Mouse (Mus musculus): ENCODE data around the gene Trim46.
A peak's percentile ranks its signal among the peaks of the same experiment; 100 is the strongest.

Trim46 gene

DNA sequence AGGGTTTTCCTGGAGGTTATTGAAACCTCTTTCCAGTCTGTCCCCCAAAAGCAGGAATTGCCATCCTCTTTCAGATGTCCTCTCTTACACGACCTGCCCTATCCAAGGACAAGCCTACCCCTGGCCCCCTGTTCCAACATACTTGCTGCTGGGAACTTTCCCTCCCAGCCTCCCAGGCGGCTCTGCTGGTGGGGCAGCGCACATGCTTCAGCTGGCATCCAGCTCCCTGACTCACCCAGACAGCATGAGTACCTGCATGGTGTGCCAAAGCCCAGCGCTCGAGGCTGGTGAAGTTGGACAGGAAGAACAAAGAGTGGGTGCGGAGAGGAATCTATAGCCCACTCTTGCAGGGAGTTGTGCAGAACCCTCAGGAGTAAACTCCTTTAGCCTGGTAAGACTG, 24.8 kb upstream of the Trim46 start:
- DNase-seq (ENCODE audit: low spot score), result peak; percentile 35

- DNase-seq (ENCODE audit: low spot score), result peak; percentile 76
Observed at GRCm38 (mm10) chr3:89270051-89270755, 24.1 kb upstream of the Trim46 start, which contains the start of gene Slc50a1. Gene Slc50a1 (minus strand): TSS chr3:89270570.

- no peak for DNase-seq (ENCODE audit: low spot score)
Observed at GRCm38 (mm10) chr3:89268916-89269315, 22.8 kb upstream of the Trim46 start.

DNA sequence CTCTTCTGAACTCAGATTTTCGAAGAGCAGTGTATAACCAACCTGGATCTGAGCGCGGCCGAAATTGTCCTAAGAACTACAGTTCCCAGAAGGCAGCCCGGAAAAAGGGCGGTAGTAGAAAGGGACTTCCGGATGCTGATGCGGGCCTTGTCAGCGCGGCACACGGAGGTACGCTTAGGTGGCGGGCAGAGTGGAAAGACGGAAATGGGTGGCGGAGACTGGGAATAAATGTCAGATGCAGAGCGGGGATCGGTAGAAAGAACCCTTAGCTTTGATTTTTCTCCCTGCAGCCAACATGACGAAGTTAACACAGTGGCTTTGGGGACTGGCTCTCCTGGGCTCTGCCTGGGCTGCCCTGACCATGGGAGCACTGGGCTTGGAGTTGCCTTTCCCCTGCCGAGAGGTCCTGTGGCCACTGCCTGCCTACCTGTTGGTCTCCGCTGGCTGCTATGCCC, 20.4 kb upstream of the Trim46 start:
- peak; percentile 82 for DNase-seq (ENCODE audit: low spot score)

- DNase-seq (ENCODE audit: low spot score), result no peak
Observed at GRCm38 (mm10) chr3:89262417-89262816, 16.3 kb upstream of the Trim46 start.

- DNase-seq (ENCODE audit: low spot score), result no peak
Observed at GRCm38 (mm10) chr3:89260211-89260610, 14.1 kb upstream of the Trim46 start.

DNA sequence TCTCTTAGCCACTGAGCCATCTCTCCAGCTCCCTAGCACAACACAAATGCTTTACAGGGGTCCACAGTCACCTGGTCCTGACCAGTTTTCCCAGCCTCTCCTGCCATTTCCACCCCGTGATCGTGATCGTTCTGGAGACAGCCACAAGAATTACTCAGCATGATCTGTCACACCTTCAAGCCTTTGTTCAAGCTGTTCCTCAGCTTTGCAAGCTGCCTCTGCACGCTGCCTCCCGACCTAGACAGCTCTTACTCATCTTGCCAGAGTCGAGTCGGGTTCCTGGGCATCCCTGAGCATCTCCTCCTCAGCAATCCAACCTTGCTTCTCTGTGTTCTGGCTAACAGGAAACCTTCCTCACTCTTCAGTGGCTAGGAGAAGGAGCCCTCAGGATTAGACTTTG, 13.0 kb upstream of the Trim46 start, which contains the start of gene Dpm3:
Dpm3 (plus strand) TSS at position 283 of the 400 bp plus-strand sequence.
- no peak for DNase-seq (ENCODE audit: low spot score)

- DNase-seq (ENCODE audit: low spot score), result peak; percentile 26
Observed at GRCm38 (mm10) chr3:89256177-89256576, 10.1 kb upstream of the Trim46 start.

GRCm38 (mm10) chr3:89254994-89255393, 8.9 kb upstream of the Trim46 start:
- no peak for DNase-seq (ENCODE audit: low spot score)

GRCm38 (mm10) chr3:89251365-89251895, 5.3 kb upstream of the Trim46 start:
- no peak for DNase-seq (ENCODE audit: low spot score)

DNA sequence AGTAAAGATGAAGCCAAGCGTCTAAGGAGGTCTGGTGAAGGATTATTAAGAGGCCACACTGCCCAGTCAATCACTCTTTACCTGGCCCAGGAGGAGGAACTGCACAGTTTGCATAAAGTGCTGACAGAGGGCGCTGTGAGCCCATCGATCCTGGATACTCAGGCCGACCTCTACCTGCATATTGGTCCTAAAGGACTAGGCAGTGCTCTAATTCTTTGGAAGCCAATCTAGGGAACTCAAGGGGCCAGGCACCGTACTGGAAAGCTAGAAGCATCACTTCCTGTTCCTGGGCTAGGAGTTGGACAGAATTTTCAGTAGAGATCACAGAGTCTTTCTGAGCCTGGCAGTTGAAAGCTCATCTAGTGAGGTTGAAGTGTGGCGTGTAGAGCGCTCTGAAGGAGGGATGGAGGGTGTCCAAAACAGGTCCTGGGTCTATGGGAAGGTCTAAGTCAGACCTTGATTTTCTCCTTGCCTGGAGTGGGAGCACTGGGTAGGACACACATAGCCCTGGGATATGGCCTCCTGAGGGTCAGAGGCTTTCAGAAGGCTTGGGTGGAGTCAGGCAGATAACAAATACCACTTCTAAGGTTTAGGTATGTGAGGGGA, 4.4 kb upstream of the Trim46 start:
- DNase-seq (ENCODE audit: low spot score), result peak; percentile 41

- DNase-seq (ENCODE audit: low spot score), result no peak
Observed at GRCm38 (mm10) chr3:89247466-89247865, 1.4 kb upstream of the Trim46 start.

GRCm38 (mm10) chr3:89245688-89246171, 379 bp downstream of the Trim46 start, which contains the start of gene Krtcap2:
Gene Krtcap2 (plus strand): TSS chr3:89245966.
- no peak for DNase-seq (ENCODE audit: low spot score)

DNA sequence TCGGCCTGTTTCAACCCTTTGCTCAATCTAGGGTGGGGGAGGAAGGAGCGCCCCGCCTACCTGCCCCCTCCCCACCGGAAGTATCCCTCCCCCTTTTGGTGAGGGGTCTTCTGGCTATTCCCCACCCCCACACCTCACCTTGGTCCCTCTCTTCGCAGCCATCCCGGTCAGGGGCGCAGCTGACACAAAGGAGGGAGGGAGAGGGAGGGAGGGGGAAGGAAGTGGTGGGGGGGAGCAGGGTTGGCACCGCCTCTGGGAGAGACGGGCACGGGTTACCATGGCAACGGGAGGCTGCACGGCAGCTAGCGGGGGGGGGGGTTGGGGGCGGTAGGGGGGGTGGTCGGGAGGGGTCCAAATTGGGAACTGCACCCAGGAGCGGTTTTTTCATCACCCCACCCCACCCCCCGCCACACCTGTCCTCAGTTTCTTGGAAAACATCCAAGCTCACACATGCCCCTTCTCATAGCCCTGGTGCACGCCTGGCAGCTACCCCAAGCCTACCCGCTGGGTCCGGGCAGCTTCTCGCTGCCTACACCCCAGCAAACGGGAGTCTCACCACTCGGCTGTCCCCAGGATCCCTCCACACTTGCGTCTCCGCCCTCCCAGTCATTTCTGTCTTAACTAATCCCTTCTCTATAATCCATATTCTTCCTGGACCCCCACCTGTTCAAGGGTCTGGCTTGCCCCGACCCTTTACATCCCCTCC, 974 bp downstream of the Trim46 start:
- DNase-seq (ENCODE audit: low spot score), result no peak

DNA sequence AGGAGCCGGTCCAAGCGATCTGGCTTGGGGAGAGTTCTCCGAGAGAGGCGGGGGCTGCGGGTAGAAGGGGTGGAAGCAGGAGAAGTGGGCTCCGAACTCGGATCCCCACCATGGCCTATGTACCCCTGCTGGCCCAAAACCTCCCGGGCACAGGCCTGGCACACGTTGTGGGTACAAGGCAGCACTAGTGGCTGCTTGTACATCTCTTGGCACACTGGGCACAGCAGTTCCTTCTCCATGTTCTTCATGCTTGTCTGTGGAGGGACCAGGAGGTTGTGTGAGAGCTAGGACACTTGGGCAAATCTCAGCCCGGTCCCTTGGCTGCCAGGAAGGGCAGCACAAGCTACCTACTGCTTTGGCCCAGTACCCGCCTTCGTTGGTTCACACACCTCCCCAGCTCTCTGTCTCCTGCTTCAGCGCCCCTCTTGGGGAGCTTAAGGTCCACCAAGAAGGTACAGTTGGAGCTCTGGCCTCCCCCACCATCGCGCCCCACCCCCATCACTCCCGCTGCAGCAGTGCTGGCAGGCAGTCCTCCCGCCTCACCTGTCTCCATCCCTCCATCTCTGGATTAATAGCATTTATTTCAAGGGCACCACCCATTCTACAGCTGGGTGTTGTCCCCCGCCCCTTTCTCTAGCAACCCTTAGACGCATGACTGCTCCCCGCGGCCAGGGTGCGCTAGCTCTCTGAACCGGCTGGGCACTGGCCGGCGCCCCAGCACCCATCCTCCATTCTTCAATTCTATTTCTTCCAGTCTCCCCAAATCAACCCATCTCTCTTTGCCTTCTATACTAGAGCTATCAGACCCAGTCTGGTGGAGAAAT, 1.7 kb downstream of the Trim46 start:
- DNase-seq (ENCODE audit: low spot score), result no peak

DNA sequence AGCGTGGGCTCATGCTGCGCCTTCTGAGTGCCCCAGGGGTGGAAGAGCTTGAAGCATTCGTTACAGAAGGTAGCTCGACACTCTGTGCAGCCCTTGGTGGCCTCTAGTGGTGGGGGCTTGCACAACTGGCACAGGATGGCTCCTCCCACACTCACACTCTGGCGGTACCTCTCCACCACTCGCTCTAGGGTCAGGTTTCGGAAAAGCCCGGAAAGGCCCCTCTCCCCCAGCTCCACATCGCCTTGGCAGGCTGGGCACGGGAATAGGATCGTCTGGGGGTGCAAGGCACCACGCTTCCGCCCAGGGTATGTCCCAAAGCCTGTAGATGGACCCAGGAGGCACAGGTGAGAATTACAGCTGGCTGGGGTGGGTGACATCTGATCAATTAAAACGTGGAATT, 2.5 kb downstream of the Trim46 start:
- DNase-seq (ENCODE audit: low spot score), result no peak

DNA sequence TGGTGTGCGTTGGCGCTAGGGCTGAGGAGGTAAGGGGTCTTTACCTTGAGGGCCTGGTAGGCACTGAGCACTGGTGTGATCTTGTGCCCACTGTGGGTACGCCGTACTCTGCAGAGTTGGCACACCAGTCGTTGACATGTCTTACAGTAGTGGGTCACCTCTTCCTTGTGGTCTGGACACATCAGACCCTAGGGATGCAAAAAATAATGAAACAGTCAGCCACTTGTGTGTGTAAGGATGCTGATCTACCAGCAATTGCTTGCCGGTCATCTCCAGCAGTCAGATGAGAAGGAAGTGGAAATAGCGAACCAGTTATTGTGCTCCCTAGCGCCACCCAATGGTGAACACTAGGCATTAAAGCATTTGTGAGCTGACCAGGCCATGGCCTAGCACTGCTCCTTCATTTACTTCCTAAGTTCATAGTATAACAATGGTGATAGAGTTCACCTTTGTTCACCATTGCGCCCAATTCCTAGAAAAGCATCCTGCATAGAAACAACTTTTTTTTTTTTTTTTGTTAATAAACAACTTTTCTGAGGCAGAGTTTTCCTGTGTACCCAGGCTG, 3.7 kb downstream of the Trim46 start:
- peak; percentile 56 for DNase-seq (ENCODE audit: low spot score)

GRCm38 (mm10) chr3:89238494-89238893, 7.6 kb downstream of the Trim46 start:
- no peak for DNase-seq (ENCODE audit: low spot score)

GRCm38 (mm10) chr3:89237682-89238081, 8.4 kb downstream of the Trim46 start:
- DNase-seq (ENCODE audit: low spot score), result no peak

GRCm38 (mm10) chr3:89236516-89236915, 9.6 kb downstream of the Trim46 start:
- no peak for DNase-seq (ENCODE audit: low spot score)

GRCm38 (mm10) chr3:89233562-89234110, 12.5 kb downstream of the Trim46 start:
- DNase-seq (ENCODE audit: low spot score), result no peak
